7 mouse cellular contexts compared by ENCODE assay signal in genomic region chr5:113901074-113901571, GRCm38 (mm10). TPM values are rescaled to one million over a fixed set of nuclear protein-coding genes. Genes with fewer than 3 reads are reported as not detected.
DNase-seq lines count a peak whose midpoint lies in the region; ATAC-seq and TF ChIP-seq lines count a peak whose summit lies in the region.

No protein-coding gene starts in this region.

- H3K9me3 ChIP-seq in kidney, embryonic 14.5 days (ENCODE audit: control insufficient read depth, low read length): no peaks in the 10 kb centered on the region
- no peaks in the 10 kb centered on the region for H3K9me3 ChIP-seq in heart, postnatal 0 days (replicated peaks; ENCODE audit: control insufficient read depth, low read length)

- H3K36me3 ChIP-seq in kidney, embryonic 14.5 days (ENCODE audit: control insufficient read depth, insufficient read depth, low read length): no peaks in the 10 kb centered on the region
- H3K36me3 ChIP-seq in heart, postnatal 0 days (replicated peaks; ENCODE audit: control insufficient read depth, insufficient read depth, low read length): no peaks in the 10 kb centered on the region

- no peak overlapping the region for H3K4me3 ChIP-seq in kidney, embryonic 14.5 days (ENCODE audit: low read length)
- no peak overlapping the region for H3K4me3 ChIP-seq in heart, postnatal 0 days (ENCODE audit: low read depth, low read length)

- peak; percentile 76 to 83 for DNase-seq in kidney, adult 8-10 months
- peak; percentile 66 for DNase-seq in Muller cell, postnatal 12 days (ENCODE audit: inconsistent ontology term)
- DNase-seq in heart, postnatal 0 days (ENCODE audit: low spot score): peak; percentile 81
- peak; percentile 66 for DNase-seq in lung, postnatal 25 days (ENCODE audit: low spot score)
- DNase-seq in spleen, postnatal 36 days (ENCODE audit: low spot score in 2 of 2): no peak
- DNase-seq in thymus, postnatal 36 days: no peak

- TF ChIP-seq CTCF in heart, postnatal 0 days (IDR thresholded peaks at IDR 0.05; ENCODE audit: low read depth): no peak

- ATAC-seq in kidney, embryonic 14.5 days (ENCODE audit: low FRiP score, low TSS enrichment): no peak
- ATAC-seq in heart, postnatal 0 days (ENCODE audit: insufficient read depth, low read depth): peak; percentile 82

- no peak overlapping the region for H3K9ac ChIP-seq in kidney, embryonic 14.5 days (ENCODE audit: low read depth, low read length)
- no peak overlapping the region for H3K9ac ChIP-seq in heart, postnatal 0 days (replicated peaks; ENCODE audit: low read depth, low read length)

- no peaks in the 10 kb centered on the region for H3K27me3 ChIP-seq in kidney, embryonic 14.5 days (ENCODE audit: control insufficient read depth, insufficient read depth, low read length)
- H3K27me3 ChIP-seq in heart, postnatal 0 days (ENCODE audit: control insufficient read depth, insufficient read depth, low read length): no peaks in the 10 kb centered on the region

- peaks cover 41% of the 10 kb centered on the region for H3K4me1 ChIP-seq in kidney, embryonic 14.5 days (ENCODE audit: control insufficient read depth, insufficient read depth, low read length)
- peaks cover 68% of the 10 kb centered on the region for H3K4me1 ChIP-seq in heart, postnatal 0 days (ENCODE audit: control insufficient read depth, insufficient read depth)

- H3K27ac ChIP-seq in kidney, embryonic 14.5 days (ENCODE audit: low read depth, low read length): no peak overlapping the region
- H3K27ac ChIP-seq in heart, postnatal 0 days (ENCODE audit: low read depth): peak overlapping the region; percentile 58

- 47% methylated on average over 8 of the region's 8 CpGs for WGBS in kidney, embryonic 14.5 days
- WGBS in heart, postnatal 0 days: 20% methylated on average over 8 of the region's 8 CpGs

- H3K4me2 ChIP-seq in kidney, embryonic 14.5 days (replicated peaks; ENCODE audit: low read depth, low read length): no peak overlapping the region
- no peak overlapping the region for H3K4me2 ChIP-seq in heart, postnatal 0 days (ENCODE audit: low read depth, low read length)

- no peak for TF ChIP-seq EP300 in heart, postnatal 0 days (IDR thresholded peaks at IDR 0.05; ENCODE audit: low read depth)

RNA-seq across cellular contexts. Expression of gene Coro1c, which starts 7.4 kb away (rescaled TPM):
- 42.1 and 108 TPM in 2 replicates for polyA plus RNA-seq in kidney, embryonic 14.5 days (2014; fragmentation: Nextera tagmentation; extraction: Ambion mirVana)
- total RNA-seq in heart, postnatal 0 days (2014; rRNA removed; ENCODE audit: low replicate concordance): 78.2 and 93.4 TPM in 2 replicates
- 40.0 and 46.6 TPM in 2 replicates for polyA plus RNA-seq in heart, postnatal 0 days (2015; fragmentation: Nextera tagmentation; extraction: Ambion mirVana)

Comparison
In these comparisons a context has a peak if more than half of its experiments do, and no peak if none do; other contexts are left out.
1. DNase-seq: peak in kidney, adult 8-10 months (2 of 2), Muller cell, postnatal 12 days (single experiment), heart, postnatal 0 days (single experiment) and lung, postnatal 25 days (single experiment); none in spleen, postnatal 36 days (0 of 2) and thymus, postnatal 36 days (0 of 2).